Mouse (Mus musculus): ENCODE results near the gene Pgam5.

GRCm38 (mm10) chr5:110281984-110282383, 12.3 kb upstream of the Pgam5 start:
- no peak for TF ChIP-seq CTCF (IDR thresholded peaks at IDR 0.05; ENCODE audit: borderline replicate concordance, control insufficient read depth, extremely low read depth, insufficient read depth, low read length, poor library complexity)
- no peak for TF ChIP-seq POLR2A (IDR thresholded peaks at IDR 0.05; ENCODE audit: control insufficient read depth, extremely low read depth, insufficient read depth, low read length, poor library complexity)
